Mouse (Mus musculus) limb, embryonic 10.5 days (tissue): ENCODE results near the gene Cep70. TPM values are rescaled to one million over a fixed set of nuclear protein-coding genes. Genes with fewer than 3 reads are reported as not detected.

Source experiments
- DNase-seq: peaks from one replicate; pipeline ENCODE4 v3.0.0-alpha.2; 2017; ENCODE audit warnings: low spot score
- H3K27ac ChIP-seq: fragments of 300-500 bp; sonication (generic); 2 replicates; pipeline ENCODE4 v1.5.1; 2016; ENCODE audit warnings: mild to moderate bottlenecking
- H3K27me3 ChIP-seq: fragments of 300-500 bp; sonication (generic); 2 replicates; pipeline ENCODE4 v1.6.1; 2016; ENCODE audit warnings: low read depth, mild to moderate bottlenecking; ENCODE audit not compliant: poor library complexity, severe bottlenecking
- H3K36me3 ChIP-seq: fragments of 300-500 bp; sonication (generic); 2 replicates; pipeline ENCODE4 v1.6.1; 2016; ENCODE audit warnings: mild to moderate bottlenecking, moderate library complexity
- H3K4me1 ChIP-seq: fragments of 300-500 bp; sonication (generic); 2 replicates; pipeline ENCODE4 v1.6.1; 2016
- H3K4me3 ChIP-seq: fragments of 300-500 bp; sonication (generic); 2 replicates; pipeline ENCODE4 v1.5.1; 2016; ENCODE audit warnings: mild to moderate bottlenecking, moderate library complexity
- H3K9me3 ChIP-seq: fragments of 300-500 bp; sonication (generic); replicated peaks from 2 replicates; pipeline ENCODE4 v1.6.1; 2016; ENCODE audit warnings: mild to moderate bottlenecking
- WGBS: fragments of 180-500 bp; shearing (Covaris S2); methylation state at CpG from one replicate; pipeline ENCODE4 v1.1.7; 2016; 5-methylcytosine and 5-hydroxymethylcytosine counted together
- polyA plus RNA-seq: library from polyadenylated mRNA; unstranded; fragments of >200 nt; fragmentation: Nextera tagmentation; extraction: Ambion mirVana; gene quantifications from 2 replicates; pipeline ENCODE4 v1.2.1, GENCODE M21; 2016

Gene Cep70
- polyA plus RNA-seq, 1 experiment from 2014 or later: 36.4 TPM

GRCm38 (mm10) chr9:99336538-99336937 is 93.4 kb downstream of the Cep70 start:
- Histone ChIP-seq H3K27me3 (no peaks in the 10 kb centered on the region), H3K9me3 (no peaks in the 10 kb centered on the region), H3K4me1 (peaks cover 14% of the 10 kb centered on the region), H3K36me3 (no peaks in the 10 kb centered on the region), H3K27ac (no peak overlapping the region), H3K4me3 (no peak overlapping the region)
- 90% methylated on average over 4 of the region's 4 CpGs for WGBS
- DNase-seq: no peak

DNA sequence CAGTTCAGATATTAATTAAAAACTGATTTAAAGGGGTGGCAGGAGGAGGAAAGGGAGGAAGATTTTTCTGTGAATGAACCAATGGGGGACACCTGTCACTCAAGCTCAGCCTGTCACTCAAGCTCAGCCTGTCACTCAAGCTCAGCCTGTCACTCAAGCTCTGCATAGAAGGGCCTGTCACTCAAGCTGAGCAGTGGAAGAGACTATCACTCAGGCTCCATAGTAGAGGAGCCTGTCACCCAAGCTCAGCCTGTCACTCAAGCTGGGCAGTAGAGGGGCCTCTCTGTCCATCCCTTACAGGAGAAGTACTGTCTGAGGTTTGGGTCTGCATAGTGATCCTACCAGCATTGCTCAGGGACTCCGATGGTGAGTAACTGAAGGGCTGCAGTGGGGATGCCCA is 95.1 kb downstream of the Cep70 start:
- DNase-seq: no peak
- H3K4me3 ChIP-seq: no peak overlapping the region
- H3K9me3 ChIP-seq: no peaks in the 10 kb centered on the region
- peaks cover 14% of the 10 kb centered on the region for H3K4me1 ChIP-seq
- no peaks in the 10 kb centered on the region for H3K27me3 ChIP-seq
- no peaks in the 10 kb centered on the region for H3K36me3 ChIP-seq
- no peak overlapping the region for H3K27ac ChIP-seq
- WGBS: 100% methylated on average over 1 of the region's 1 CpGs

- WGBS: 79% methylated on average over 1 of the region's 1 CpGs
- Histone ChIP-seq H3K9me3 (no peaks in the 10 kb centered on the region), H3K4me3 (no peak overlapping the region), H3K27me3 (no peaks in the 10 kb centered on the region), H3K27ac (no peak overlapping the region), H3K36me3 (no peaks in the 10 kb centered on the region), H3K4me1 (peaks cover 14% of the 10 kb centered on the region)
- DNase-seq: no peak
These were observed 96.0 kb downstream of the Cep70 start for GRCm38 (mm10) chr9:99339182-99339581.

DNA sequence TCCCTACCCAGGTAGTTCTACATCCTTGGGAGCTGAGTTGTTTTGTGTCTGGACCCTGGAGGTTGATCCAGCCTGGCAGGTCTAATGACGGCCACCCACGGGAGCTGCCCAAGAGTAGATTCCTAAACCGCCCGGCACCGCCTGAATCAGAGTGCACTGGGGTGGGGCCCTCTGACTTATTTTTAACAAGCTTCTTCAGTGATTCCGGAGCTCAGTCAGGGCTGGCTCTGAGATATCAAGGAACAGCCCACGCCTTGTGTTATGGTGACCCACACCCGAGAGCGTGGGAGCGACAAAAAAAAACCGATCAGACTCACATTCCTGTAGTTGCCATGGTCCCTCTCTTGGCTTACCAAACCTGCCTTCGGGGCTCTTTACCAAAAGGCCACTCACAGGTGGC is 97.0 kb downstream of the Cep70 start:
- DNase-seq: no peak
- H3K36me3 ChIP-seq: no peaks in the 10 kb centered on the region
- H3K27me3 ChIP-seq: no peaks in the 10 kb centered on the region
- H3K27ac ChIP-seq: no peak overlapping the region
- H3K4me1 ChIP-seq: peaks cover 17% of the 10 kb centered on the region
- no peaks in the 10 kb centered on the region for H3K9me3 ChIP-seq
- 92% methylated on average over 12 of the region's 12 CpGs for WGBS
- no peak overlapping the region for H3K4me3 ChIP-seq

- no peak overlapping the region for H3K27ac ChIP-seq
- no peak for DNase-seq
- 72% methylated on average over 3 of the region's 3 CpGs for WGBS
- H3K4me3 ChIP-seq: no peak overlapping the region
- H3K9me3 ChIP-seq: no peaks in the 10 kb centered on the region
- H3K27me3 ChIP-seq: no peaks in the 10 kb centered on the region
- H3K36me3 ChIP-seq: no peaks in the 10 kb centered on the region
- H3K4me1 ChIP-seq: peaks cover 19% of the 10 kb centered on the region
These were observed 98.4 kb downstream of the Cep70 start for GRCm38 (mm10) chr9:99341600-99341999.

- H3K4me1 ChIP-seq: peaks cover 5% of the 10 kb centered on the region
- 54% methylated on average over 4 of the region's 4 CpGs for WGBS
- H3K27ac ChIP-seq: no peak overlapping the region
- H3K36me3 ChIP-seq: no peaks in the 10 kb centered on the region
- no peaks in the 10 kb centered on the region for H3K9me3 ChIP-seq
- no peak for DNase-seq
- no peak overlapping the region for H3K4me3 ChIP-seq
- H3K27me3 ChIP-seq: no peaks in the 10 kb centered on the region
These were observed 102.2 kb downstream of the Cep70 start for GRCm38 (mm10) chr9:99345351-99345792.

Other genes starting within 250 kb of the Cep70 start
- gene Gm1123, start 207.7 kb upstream of the Cep70 start, polyA plus RNA-seq: not detected in 2 replicates
- 0.78 and 1.1 TPM in 2 replicates for gene Pik3cb, start 102.7 kb upstream of the Cep70 start, polyA plus RNA-seq
- gene Faiml, start 6.1 kb upstream of the Cep70 start, polyA plus RNA-seq: not detected in 2 replicates
- 0.33 and 0.36 TPM in 2 replicates for gene Esyt3, start 115.2 kb downstream of the Cep70 start, polyA plus RNA-seq
- 8.8 and 11.9 TPM in 2 replicates for gene Mras, start 194.0 kb downstream of the Cep70 start, polyA plus RNA-seq
- not detected in 2 replicates for gene Nme9, start 208.1 kb downstream of the Cep70 start, polyA plus RNA-seq